Mouse (Mus musculus) ES-Bruce4 (cell line): ENCODE data around the gene Diras1. TPM values are rescaled to one million over a fixed set of nuclear protein-coding genes. Genes with fewer than 3 reads are reported as not detected.

Experiments used
- H3K27ac ChIP-seq: 2 replicates; pipeline ENCODE4 v1.5.1; 2012; ENCODE audit warnings: low read length, inconsistent platforms; ENCODE audit not compliant: insufficient read depth
- H3K27me3 ChIP-seq: 2 replicates; pipeline ENCODE4 v1.6.1; 2012; ENCODE audit warnings: mild to moderate bottlenecking, low read length, inconsistent platforms; ENCODE audit not compliant: control insufficient read depth, poor library complexity, insufficient read depth, severe bottlenecking
- H3K36me3 ChIP-seq: 2 replicates; pipeline ENCODE4 v1.6.1; 2012; ENCODE audit warnings: inconsistent platforms, mild to moderate bottlenecking, low read length, moderate library complexity; ENCODE audit not compliant: control insufficient read depth, poor library complexity, insufficient read depth, severe bottlenecking
- H3K4me1 ChIP-seq: one replicate; pipeline ENCODE4 v1.8.1; 2011; ENCODE audit warnings: low read length; ENCODE audit not compliant: control insufficient read depth, insufficient read depth
- H3K4me3 ChIP-seq: 2 replicates; pipeline ENCODE4 v1.5.1; 2011; ENCODE audit warnings: low read depth, mild to moderate bottlenecking, low read length
- H3K9ac ChIP-seq: 2 replicates; pipeline ENCODE4 v1.6.1; 2012; ENCODE audit warnings: low read depth, mild to moderate bottlenecking, inconsistent platforms; ENCODE audit not compliant: poor library complexity, severe bottlenecking
- H3K9me3 ChIP-seq: replicated peaks from 2 replicates; pipeline ENCODE4 v1.6.1; 2012; ENCODE audit warnings: mild to moderate bottlenecking, low read length, inconsistent platforms; ENCODE audit not compliant: control insufficient read depth, poor library complexity, insufficient read depth, severe bottlenecking
- CTCF ChIP-seq: IDR thresholded peaks from one replicate; pipeline ENCODE4 v1.8.1; 2011; ENCODE audit warnings: low read depth, low read length
- EP300 ChIP-seq: IDR thresholded peaks from 2 replicates; pipeline ENCODE4 v1.6.1; 2011; ENCODE audit warnings: low read depth, low read length; ENCODE audit not compliant: insufficient read depth
- POLR2A ChIP-seq: IDR thresholded peaks from one replicate; pipeline ENCODE4 v1.8.1; 2011; ENCODE audit warnings: low read length; ENCODE audit not compliant: insufficient read depth
- polyA plus RNA-seq: library from polyadenylated mRNA; stranded (reverse); fragments of >200 nt; gene quantifications from 2 replicates; pipeline ENCODE4 v1.2.4, GENCODE M21; 2011; ENCODE audit warnings: low read depth; ENCODE audit not compliant: missing spikeins, insufficient read depth, insufficient read length

Gene Diras1
- polyA plus RNA-seq, 1 experiment: 0.27 TPM

DNA sequence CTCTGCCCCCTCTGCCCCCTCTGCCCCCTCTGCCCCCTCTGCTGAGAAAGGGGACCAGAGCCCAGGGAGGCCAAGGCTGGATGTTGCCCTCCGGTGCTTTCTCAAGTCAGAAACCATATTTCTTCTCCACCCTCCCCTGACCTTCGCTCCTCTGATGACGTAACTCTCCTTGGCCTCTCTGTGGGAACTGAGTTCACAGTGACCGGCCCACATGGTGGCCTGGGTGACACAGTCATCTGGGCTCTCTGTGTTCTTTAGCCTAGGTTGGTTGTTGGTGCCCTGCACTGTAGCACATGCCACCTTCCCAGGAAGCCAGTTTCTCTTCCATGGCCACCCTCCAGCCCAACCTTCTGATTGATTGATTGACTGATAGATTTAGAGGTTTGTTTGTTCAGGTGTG is 43.1 kb downstream of the Diras1 start:
- no peak for TF ChIP-seq CTCF
- no peak for TF ChIP-seq POLR2A
- TF ChIP-seq EP300: no peak
- no peak overlapping the region for H3K9ac ChIP-seq
- H3K36me3 ChIP-seq: no peaks in the 10 kb centered on the region
- no peak overlapping the region for H3K27ac ChIP-seq
- H3K4me1 ChIP-seq: no peaks in the 10 kb centered on the region
- H3K27me3 ChIP-seq: no peaks in the 10 kb centered on the region
- no peaks in the 10 kb centered on the region for H3K9me3 ChIP-seq
- no peak overlapping the region for H3K4me3 ChIP-seq

DNA sequence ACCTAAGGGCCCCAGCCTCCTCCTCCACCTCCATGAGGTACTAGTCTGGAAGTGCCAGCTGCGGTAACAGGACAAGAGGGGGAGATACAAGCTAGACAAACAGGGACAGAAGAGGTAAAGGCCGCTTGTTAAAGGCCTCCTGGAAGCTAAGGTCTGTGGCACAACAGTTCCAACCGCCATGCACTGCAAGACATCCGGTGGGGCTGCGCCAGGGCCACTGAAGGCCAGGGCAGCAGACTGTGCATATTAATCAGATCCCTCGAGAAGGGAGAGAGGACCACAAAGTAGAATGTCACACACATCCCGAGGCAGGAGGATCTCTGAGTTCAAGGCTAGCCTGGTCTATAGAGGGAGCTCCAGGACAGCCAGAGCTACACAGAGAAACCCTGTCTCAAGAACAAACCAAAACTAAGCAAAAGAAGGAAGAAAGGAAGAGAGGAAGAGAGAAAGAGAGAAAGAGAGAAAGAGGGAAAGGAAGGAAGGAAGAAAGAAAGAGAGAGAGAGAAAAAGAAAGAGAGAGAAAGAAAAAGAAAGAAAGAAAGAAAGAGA is 43.8 kb downstream of the Diras1 start:
- no peak overlapping the region for H3K4me3 ChIP-seq
- no peaks in the 10 kb centered on the region for H3K27me3 ChIP-seq
- TF ChIP-seq EP300 (no peak), CTCF (no peak), POLR2A (no peak)
- no peaks in the 10 kb centered on the region for H3K9me3 ChIP-seq
- H3K4me1 ChIP-seq: no peaks in the 10 kb centered on the region
- H3K36me3 ChIP-seq: no peaks in the 10 kb centered on the region
- no peak overlapping the region for H3K9ac ChIP-seq
- H3K27ac ChIP-seq: no peak overlapping the region

DNA sequence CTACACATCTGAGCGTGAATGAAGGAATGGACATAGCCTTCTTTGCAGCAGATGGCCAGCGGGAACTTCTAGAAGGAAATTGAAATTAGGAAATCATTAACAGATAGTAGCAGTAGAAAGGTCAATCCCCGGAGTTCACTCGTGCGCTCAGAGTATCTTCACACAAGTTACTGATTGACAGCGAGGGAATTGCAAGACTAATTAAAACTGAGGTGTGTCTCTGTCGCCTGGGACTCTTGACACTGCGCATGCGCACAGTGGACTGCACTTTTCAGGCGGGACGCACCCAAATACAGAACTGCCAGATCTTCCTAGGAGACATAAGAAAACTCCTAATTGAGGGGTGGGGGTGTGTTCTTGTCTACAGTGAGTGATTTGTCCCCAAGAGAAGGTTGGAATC is 50.0 kb downstream of the Diras1 start:
- no peak for TF ChIP-seq CTCF
- no peak for TF ChIP-seq POLR2A
- TF ChIP-seq EP300: no peak
- no peak overlapping the region for H3K27ac ChIP-seq
- peaks cover 3% of the 10 kb centered on the region; the same call in 1 of the 2 replicates for H3K9me3 ChIP-seq
- H3K4me3 ChIP-seq: no peak overlapping the region
- H3K36me3 ChIP-seq: no peaks in the 10 kb centered on the region
- H3K9ac ChIP-seq: no peak overlapping the region
- H3K4me1 ChIP-seq: no peaks in the 10 kb centered on the region
- no peaks in the 10 kb centered on the region for H3K27me3 ChIP-seq

DNA sequence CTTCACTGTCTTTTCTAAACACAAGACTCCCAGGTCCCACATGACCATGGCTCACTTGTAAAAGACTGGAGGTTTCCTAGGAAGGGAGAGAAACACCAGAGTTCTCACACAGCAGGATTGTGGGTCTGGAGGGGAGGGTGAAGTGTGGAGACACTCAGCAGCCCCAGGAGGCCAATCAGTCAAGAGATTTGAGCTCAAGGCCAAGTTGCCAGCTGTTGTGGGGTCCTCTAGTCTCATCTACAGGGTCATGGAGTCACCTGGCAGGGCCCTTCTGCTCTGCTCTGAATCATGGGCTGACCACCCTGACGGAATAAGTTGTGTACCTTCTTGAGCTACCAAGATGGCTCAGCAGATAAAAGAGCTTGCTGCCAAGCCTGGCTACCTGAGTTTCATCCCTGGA is 51.7 kb downstream of the Diras1 start:
- no peak overlapping the region for H3K27ac ChIP-seq
- H3K9me3 ChIP-seq: peaks cover 3% of the 10 kb centered on the region; the same call in 1 of the 2 replicates
- H3K36me3 ChIP-seq: no peaks in the 10 kb centered on the region
- H3K27me3 ChIP-seq: no peaks in the 10 kb centered on the region
- no peaks in the 10 kb centered on the region for H3K4me1 ChIP-seq
- TF ChIP-seq POLR2A (no peak), CTCF (no peak), EP300 (no peak)
- no peak overlapping the region for H3K9ac ChIP-seq
- no peak overlapping the region for H3K4me3 ChIP-seq

DNA sequence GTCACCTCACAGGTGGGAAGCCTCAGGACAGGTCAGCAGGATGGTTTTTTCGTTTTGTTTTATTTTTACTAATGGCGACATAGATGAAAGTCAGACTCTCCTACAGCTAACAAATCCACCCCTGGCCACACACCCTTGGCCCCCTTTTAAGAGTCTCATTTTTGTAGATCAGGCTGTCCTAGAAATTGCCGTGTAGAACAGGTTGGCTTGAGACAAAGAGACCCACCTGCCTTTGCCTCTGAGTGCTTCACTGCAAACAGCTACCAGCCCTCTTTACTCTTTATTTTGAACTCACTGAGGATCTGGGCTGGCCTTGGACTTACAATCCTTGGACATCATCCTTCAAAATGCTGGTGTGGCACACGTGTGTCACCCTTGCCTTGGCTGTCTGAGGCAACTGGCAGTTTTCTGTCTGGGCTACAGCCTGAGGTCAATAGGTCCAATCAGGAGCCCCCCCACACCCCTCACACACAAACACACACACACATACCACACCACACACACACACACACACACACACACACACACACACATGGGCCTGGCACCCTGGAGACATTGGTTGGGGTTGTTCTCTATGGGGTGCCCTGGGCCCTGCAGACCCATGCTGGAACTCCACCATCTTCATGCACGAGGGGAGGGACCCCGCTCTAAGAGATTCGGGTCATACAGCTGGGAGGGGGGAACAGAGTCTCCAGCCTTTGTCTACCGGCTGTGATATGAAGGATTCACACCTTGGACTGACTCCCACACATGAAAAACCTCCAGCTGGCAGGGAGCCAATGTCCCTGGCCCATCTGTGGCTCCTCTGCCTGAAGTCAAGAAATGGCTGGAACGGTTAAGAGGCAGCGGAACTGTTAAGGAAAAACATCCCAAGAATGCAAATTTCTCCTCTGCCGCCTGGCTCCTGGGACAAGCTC is 53.1 kb downstream of the Diras1 start:
- H3K9me3 ChIP-seq: peaks cover 3% of the 10 kb centered on the region; the same call in 1 of the 2 replicates
- TF ChIP-seq EP300 (no peak), POLR2A (no peak), CTCF (no peak)
- H3K27ac ChIP-seq: no peak overlapping the region
- no peaks in the 10 kb centered on the region for H3K27me3 ChIP-seq
- H3K4me1 ChIP-seq: no peaks in the 10 kb centered on the region
- no peaks in the 10 kb centered on the region for H3K36me3 ChIP-seq
- no peak overlapping the region for H3K4me3 ChIP-seq
- H3K9ac ChIP-seq: no peak overlapping the region

DNA sequence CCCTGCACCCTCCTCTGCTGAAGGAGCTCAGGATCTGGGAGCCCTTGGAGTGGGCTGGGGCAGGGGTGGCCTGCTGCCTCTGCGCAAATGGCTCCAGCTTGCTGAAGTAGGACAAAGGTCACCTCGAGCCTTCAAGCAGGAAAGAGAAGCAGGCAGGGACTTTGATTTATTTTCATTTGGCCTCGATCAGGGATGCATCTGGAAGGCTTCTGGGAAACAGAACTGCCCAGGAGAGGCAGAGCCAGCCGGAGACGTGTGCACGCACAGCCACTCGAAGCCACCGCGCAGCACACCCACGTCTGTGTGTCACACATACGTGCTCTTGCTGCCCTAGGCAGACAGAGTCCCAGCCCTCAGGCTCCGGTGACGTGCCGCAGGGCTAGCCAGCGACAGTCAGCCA is 53.9 kb downstream of the Diras1 start:
- Histone ChIP-seq H3K4me3 (no peak overlapping the region), H3K4me1 (no peaks in the 10 kb centered on the region), H3K9ac (no peak overlapping the region), H3K27ac (no peak overlapping the region), H3K9me3 (peaks cover 3% of the 10 kb centered on the region; the same call in 1 of the 2 replicates), H3K36me3 (no peaks in the 10 kb centered on the region), H3K27me3 (no peaks in the 10 kb centered on the region)
- no peak for TF ChIP-seq EP300
